8 mouse cellular contexts compared by ENCODE assay signal in the genomic region with DNA sequence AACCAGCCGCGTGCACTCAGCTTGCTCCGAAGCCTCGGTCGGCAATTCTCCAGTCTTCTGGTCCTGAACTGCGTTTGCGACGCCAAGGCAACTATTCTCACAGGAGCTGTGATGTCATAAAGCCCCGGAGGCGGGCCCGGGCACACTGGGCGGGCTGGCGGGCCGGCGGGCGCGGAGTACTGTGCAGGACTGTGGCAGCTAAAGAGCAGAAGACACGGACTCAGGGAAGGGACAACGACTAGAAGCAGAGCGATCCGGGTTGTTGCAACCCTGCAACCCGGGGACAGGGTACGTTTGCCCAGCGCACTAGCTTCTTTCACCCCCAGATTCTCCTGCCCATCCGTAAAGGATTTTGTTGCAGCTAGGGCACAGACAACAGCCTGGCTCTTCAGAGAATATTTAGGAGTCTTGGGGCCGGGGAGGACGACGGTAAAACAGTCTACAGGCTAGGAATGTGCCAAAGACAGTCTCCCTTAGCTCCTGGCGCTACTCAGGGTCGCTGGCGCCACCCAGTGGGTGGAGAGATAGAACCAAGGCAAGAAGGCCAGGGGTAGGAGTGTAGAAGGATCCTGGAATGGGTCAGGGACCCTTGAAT. TPM values are rescaled to one million over a fixed set of nuclear protein-coding genes. Genes with fewer than 3 reads are reported as not detected.
A peak's percentile ranks its signal among the peaks of the same experiment; 100 is the strongest.
DNase-seq lines count a peak whose midpoint lies in the region; ATAC-seq and TF ChIP-seq lines count a peak whose summit lies in the region.

A gene (minus strand): TSS at position 418 of the 595 bp plus-strand sequence.

- 0 out of 2 replicates have a peak, but pooled peaks have one; percentile 24 for TF ChIP-seq POLR2A in olfactory bulb, adult 2 months (IDR thresholded peaks at IDR 0.05; ENCODE audit: insufficient read depth, low read depth, low read length)

- in situ Hi-C loops in Patski (cut with MboI; ENCODE audit: low pct_unique_long_range_greater_than_20kb), result no loop called here

- peaks cover 4% of the 10 kb centered on the region; the same call in 1 of the 2 replicates for H3K4me1 ChIP-seq in olfactory bulb, adult 2 months (ENCODE audit: control insufficient read depth, insufficient read depth, low read length)

- POLR2A ChIA-PET in Patski (lab: Charles Lee), result no interaction called here

- peak within 1 kb of the TSS; percentile 91 for H3K27ac ChIP-seq in layer of hippocampus, adult 2 months
- no peak within 1 kb of the TSS for H3K27ac ChIP-seq in olfactory bulb, adult 2 months (ENCODE audit: insufficient read depth, low read depth, low read length)

- peak; percentile 76 for ATAC-seq in Patski
- ATAC-seq in frontal cortex, adult (ENCODE audit: low TSS enrichment), result peak; percentile 48

- no peaks in the 10 kb centered on the region for H3K27me3 ChIP-seq in Patski

- WGBS in olfactory bulb, adult 2 months, result 2% methylated on average over 31 of the region's 31 CpGs

- peak; percentile 87 for TF ChIP-seq CTCF in Patski (IDR thresholded peaks at IDR 0.05)
- peak; percentile 86 for TF ChIP-seq CTCF in layer of hippocampus, adult 2 months (conservative IDR thresholded peaks at IDR 0.05)
- peak; percentile 60; the same call in 1 of the 2 replicates for TF ChIP-seq CTCF in olfactory bulb, adult 2 months (IDR thresholded peaks at IDR 0.05; ENCODE audit: insufficient read depth, low read depth, low read length)

- DNase-seq in Patski (ENCODE audit: low read depth, low spot score), result peak; percentile 17
- peak; percentile 70 for DNase-seq in cerebellum, adult 8-10 months
- DNase-seq in heart, postnatal 4 days, result peak; percentile 79
- peak; percentile 80 to 83 for DNase-seq in layer of hippocampus, adult 2 months (ENCODE audit: low spot score in 2 of 2)
- peak; percentile 76 to 84 for DNase-seq in lung, adult 18-20 months
- peak; percentile 77 for DNase-seq in thymus, postnatal 4 days

- CTCF ChIA-PET in Patski (lab: Charles Lee), result interaction anchor here (0.8 to 2.0 kb wide), 12 partner anchors 13 to 748 kb away, joined by 3 to 7 read pairs (median 4); no protein-coding TSS in a partner anchor

- peak within 1 kb of the TSS; percentile 70 for H3K4me3 ChIP-seq in layer of hippocampus, adult 2 months
- peak within 1 kb of the TSS; percentile 43 for H3K4me3 ChIP-seq in olfactory bulb, adult 2 months (ENCODE audit: insufficient read depth, low read depth, low read length)

RNA-seq across cellular contexts. Expression of the gene that starts here (rescaled TPM):
- polyA plus RNA-seq in Patski (2021), result 6.1 TPM
- total RNA-seq in heart, postnatal 4 days (2021), result not detected
- total RNA-seq in layer of hippocampus, adult 2 months (2021), result 10 to 100 TPM; 16.3 to 18.7 TPM
- polyA plus RNA-seq in olfactory bulb, adult 2 months (2012; ENCODE audit: insufficient read depth, insufficient read length, low replicate concordance, missing spikeins), result not detected in 2 replicates

Comparison
In these comparisons a context has a peak if more than half of its experiments do, and no peak if none do; other contexts are left out.
1. RNA of the gene that starts here (total RNA-seq): 16.3 to 18.7 TPM in layer of hippocampus, adult 2 months; not detected in heart, postnatal 4 days; every median in the first group is over 10 times any median in the second.
2. Peak in DNase-seq in heart, postnatal 4 days; RNA of the gene not detected or under 1 TPM.
3. DNase-seq: peak in every context shown above with its lines; median percentile 82 in layer of hippocampus, adult 2 months; 80 in lung, adult 18-20 months; 79 in heart, postnatal 4 days; 77 in thymus, postnatal 4 days; 70 in cerebellum, adult 8-10 months; 17 in Patski.
4. Peak in every context shown above with its lines, with median percentiles within 50 percentile points of each other: CTCF ChIP-seq.